Mouse (Mus musculus) Patski (cell line): Measurements from ENCODE around the gene Itfg1. TPM values are rescaled to one million over a fixed set of nuclear protein-coding genes. Genes with fewer than 3 reads are reported as not detected.
"Not testable (repeated sequence)": the region's sequence is repeated elsewhere in the genome, so short reads cannot be mapped to it uniquely, and the experiment has no call there.

Experiments used
- ATAC-seq: fragments of 100-300 bp; one replicate; pipeline ENCODE4 v1.8.0; 2021
- CTCF ChIA-PET: fragments of 350-600 bp; sonication (Branson Sonifier 250); formaldehyde crosslinking; loops from one replicate; lab custom pipeline; 2022; ENCODE audit warnings: inconsistent platforms; lab: Charles Lee
- POLR2A ChIA-PET: fragments of 350-600 bp; sonication (Branson Sonifier 250); formaldehyde crosslinking; loops from one replicate; lab custom pipeline; 2022; ENCODE audit warnings: antibody characterized with exemption, inconsistent platforms; lab: Charles Lee
- DNase-seq: peaks from one replicate; pipeline ENCODE4 v3.0.0-alpha.2; 2011; ENCODE audit warnings: low read depth, low spot score
- H3K27me3 ChIP-seq: fragments of 371-371 bp; one replicate; pipeline ENCODE4 v1.5.1; 2021
- CTCF ChIP-seq: fragments of 100-300 bp; IDR thresholded peaks from one replicate; pipeline ENCODE4 v1.5.1; 2021
- in situ Hi-C: fragments of 300-500 bp; cut with MboI; formaldehyde crosslinking; loops from 3 replicates; pipeline ENCODE4 v1.11.1; 2018; ENCODE audit warnings: low pct_unique_long_range_greater_than_20kb, mixed read lengths
- polyA plus RNA-seq: library from polyadenylated mRNA; unstranded; gene quantifications from one replicate; pipeline ENCODE4 v1.2.3, GENCODE M21; 2021

The Itfg1 gene
- polyA plus RNA-seq, 1 experiment from 2014 or later: 111 TPM

GRCm38 (mm10) chr8:85841489-85841795, 721 bp upstream of the Itfg1 start:
- in situ Hi-C loops: no loop called here
- ChIA-PET CTCF (interaction anchor here (1.0 to 1.3 kb wide), 2 partner anchors 9 to 14 kb away, joined by 3 read pairs; no protein-coding TSS in a partner anchor), POLR2A (interaction anchor here (0.7 kb wide), 1 partner anchor 18 kb away, joined by 3 read pairs; no protein-coding TSS in a partner anchor)
- TF ChIP-seq CTCF: no peak
- no peak for ATAC-seq
- H3K27me3 ChIP-seq: no peaks in the 10 kb centered on the region
- no peak for DNase-seq

- DNase-seq: no peak
- peak; percentile 10 for ATAC-seq
- in situ Hi-C loops: no loop called here
- TF ChIP-seq CTCF: no peak
- POLR2A ChIA-PET: interaction anchor here (0.6 to 1.1 kb wide), 2 partner anchors 32 to 347 kb away, joined by 3 read pairs; no protein-coding TSS in a partner anchor
- CTCF ChIA-PET: interaction anchor here (1.2 to 1.3 kb wide), 2 partner anchors 10 to 54 kb away, joined by 3 read pairs; no protein-coding TSS in a partner anchor
- no peaks in the 10 kb centered on the region for H3K27me3 ChIP-seq
These were observed 635 bp downstream of the Itfg1 start for GRCm38 (mm10) chr8:85839916-85840656.

- ATAC-seq: no peak
- in situ Hi-C loops: no loop called here
- CTCF ChIA-PET: no interaction called here
These were observed 27.1 kb downstream of the Itfg1 start for GRCm38 (mm10) chr8:85813621-85814020.

GRCm38 (mm10) chr8:85801408-85801807, 39.3 kb downstream of the Itfg1 start:
- H3K27me3 ChIP-seq: no peaks in the 10 kb centered on the region
- in situ Hi-C loops: no loop called here
- ChIA-PET CTCF (no interaction called here), POLR2A (no interaction called here)
- DNase-seq (no peak), ATAC-seq (no peak)
- no peak for TF ChIP-seq CTCF

More at GRCm38 (mm10) chr8:85813621-85814020, 27.1 kb downstream of the Itfg1 start:
- TF ChIP-seq CTCF: no peak
- POLR2A ChIA-PET: no interaction called here
- DNase-seq: no peak
- no peaks in the 10 kb centered on the region for H3K27me3 ChIP-seq

GRCm38 (mm10) chr8:85800164-85800563, 40.6 kb downstream of the Itfg1 start:
- in situ Hi-C loops: no loop called here
- no peaks in the 10 kb centered on the region for H3K27me3 ChIP-seq
- POLR2A ChIA-PET: no interaction called here
- TF ChIP-seq CTCF: no peak
- ATAC-seq (no peak), DNase-seq (no peak)
- CTCF ChIA-PET: interaction anchor here (1.2 kb wide), 1 partner anchor 15 kb away, joined by 3 read pairs; no protein-coding TSS in a partner anchor

- in situ Hi-C loops, ATAC-seq: not testable (repeated sequence)
- POLR2A ChIA-PET: interaction anchor here (0.6 kb wide), 1 partner anchor 73 kb away, joined by 3 read pairs; no protein-coding TSS in a partner anchor
These were observed 44.3 kb downstream of the Itfg1 start for GRCm38 (mm10) chr8:85796392-85796791.

GRCm38 (mm10) chr8:85788341-85788740, 52.4 kb downstream of the Itfg1 start:
- ChIA-PET CTCF (interaction anchor here (1.2 kb wide), 1 partner anchor 19 kb away, joined by 3 read pairs; no protein-coding TSS in a partner anchor), POLR2A (interaction anchor here (0.6 kb wide), 1 partner anchor 1073 kb away, joined by 5 read pairs; no protein-coding TSS in a partner anchor)
- in situ Hi-C loops: no loop called here
- no peak for TF ChIP-seq CTCF
- ATAC-seq (no peak), DNase-seq (no peak)
- H3K27me3 ChIP-seq: no peaks in the 10 kb centered on the region

More at GRCm38 (mm10) chr8:85796392-85796791, 44.3 kb downstream of the Itfg1 start:
- CTCF ChIA-PET, DNase-seq, H3K27me3 ChIP-seq: not testable (repeated sequence)

GRCm38 (mm10) chr8:85787909-85788308, 52.8 kb downstream of the Itfg1 start:
- ATAC-seq (no peak), DNase-seq (no peak)
- POLR2A ChIA-PET: interaction anchor here (0.6 kb wide), 1 partner anchor 1074 kb away, joined by 5 read pairs; no protein-coding TSS in a partner anchor
- H3K27me3 ChIP-seq: no peaks in the 10 kb centered on the region
- in situ Hi-C loops: no loop called here
- CTCF ChIA-PET: interaction anchor here (1.2 kb wide), 1 partner anchor 18 kb away, joined by 3 read pairs; no protein-coding TSS in a partner anchor
- no peak for TF ChIP-seq CTCF

GRCm38 (mm10) chr8:85785506-85785905, 55.2 kb downstream of the Itfg1 start:
- POLR2A ChIA-PET: no interaction called here
- no peaks in the 10 kb centered on the region for H3K27me3 ChIP-seq
- no peak for TF ChIP-seq CTCF
- in situ Hi-C loops: no loop called here
- no peak for ATAC-seq
- DNase-seq: no peak
- CTCF ChIA-PET: interaction anchor here (1.0 to 1.4 kb wide), 2 partner anchors 15 to 54 kb away, joined by 3 read pairs; no protein-coding TSS in a partner anchor

- POLR2A ChIA-PET: no interaction called here
- TF ChIP-seq CTCF: no peak
These were observed 56.9 kb downstream of the Itfg1 start for GRCm38 (mm10) chr8:85783871-85784270.

GRCm38 (mm10) chr8:85780091-85780490, 60.6 kb downstream of the Itfg1 start:
- ChIA-PET CTCF (no interaction called here), POLR2A (no interaction called here)
- H3K27me3 ChIP-seq: no peaks in the 10 kb centered on the region
- TF ChIP-seq CTCF: no peak
- in situ Hi-C loops: no loop called here
- DNase-seq (no peak), ATAC-seq (no peak)

More at GRCm38 (mm10) chr8:85783871-85784270, 56.9 kb downstream of the Itfg1 start:
- in situ Hi-C loops: no loop called here
- no peak for DNase-seq
- H3K27me3 ChIP-seq: no peaks in the 10 kb centered on the region
- CTCF ChIA-PET: no interaction called here
- ATAC-seq: no peak
